Mouse (Mus musculus) lung, postnatal 0 days (tissue): ENCODE results near the gene Gucd1. TPM values are rescaled to one million over a fixed set of nuclear protein-coding genes. Genes with fewer than 3 reads are reported as not detected.
"Not testable (repeated sequence)": the region's sequence is repeated elsewhere in the genome, so short reads cannot be mapped to it uniquely, and the experiment has no call there.

ENCODE experiments used
- ATAC-seq: fragments of 200-750 bp; cut with Nextera tagmentation; 2 replicates; pipeline ENCODE4 v1.8.0; 2017; ENCODE audit warnings: moderate library complexity
- DNase-seq: peaks from one replicate; pipeline ENCODE4 v3.0.0-alpha.2; 2016; ENCODE audit warnings: low spot score
- H3K27ac ChIP-seq: fragments of 300-500 bp; sonication (generic); 2 replicates; pipeline ENCODE4 v1.5.1; 2014; ENCODE audit warnings: antibody characterized with exemption, mild to moderate bottlenecking, low read length, mixed read lengths
- H3K27me3 ChIP-seq: fragments of 300-500 bp; sonication (generic); replicated peaks from 2 replicates; pipeline ENCODE4 v1.6.1; 2014; ENCODE audit warnings: low read length, mixed read lengths; ENCODE audit not compliant: insufficient read depth
- H3K36me3 ChIP-seq: fragments of 300-500 bp; sonication (generic); 2 replicates; pipeline ENCODE4 v1.6.1; 2014; ENCODE audit warnings: low read length, mixed read lengths; ENCODE audit not compliant: insufficient read depth
- H3K4me1 ChIP-seq: fragments of 300-500 bp; sonication (generic); 2 replicates; pipeline ENCODE4 v1.6.1; 2014; ENCODE audit warnings: antibody characterized with exemption, low read depth, low read length, mixed read lengths; ENCODE audit not compliant: insufficient read depth
- H3K4me2 ChIP-seq: fragments of 300-500 bp; sonication (generic); replicated peaks from 2 replicates; pipeline ENCODE4 v1.6.1; 2014; ENCODE audit warnings: low read depth, mild to moderate bottlenecking, low read length, moderate library complexity, mixed read lengths
- H3K4me3 ChIP-seq: fragments of 300-500 bp; sonication (generic); 2 replicates; pipeline ENCODE4 v1.5.1; 2014; ENCODE audit warnings: low read depth, low read length
- H3K9ac ChIP-seq: fragments of 300-500 bp; sonication (generic); replicated peaks from 2 replicates; pipeline ENCODE4 v1.6.1; 2014; ENCODE audit warnings: low read depth, mild to moderate bottlenecking
- H3K9me3 ChIP-seq: fragments of 300-500 bp; sonication (generic); 2 replicates; pipeline ENCODE4 v1.6.1; 2016; ENCODE audit warnings: low read length, mixed read lengths
- CTCF ChIP-seq: IDR thresholded peaks from 2 replicates; pipeline ENCODE4 v1.5.1; 2016; ENCODE audit warnings: antibody characterized with exemption, mild to moderate bottlenecking
- EP300 ChIP-seq: IDR thresholded peaks from 2 replicates; pipeline ENCODE4 v1.6.1; 2016; ENCODE audit warnings: antibody characterized with exemption, mild to moderate bottlenecking, control low read depth
- WGBS: fragments of 180-500 bp; shearing (Covaris S2); extraction: QIAGEN DNeasy Blood & Tissue Kit; methylation state at CpG from one replicate; pipeline ENCODE4 v1.1.7; 2014; 5-methylcytosine and 5-hydroxymethylcytosine counted together
- polyA plus RNA-seq: library from polyadenylated mRNA; unstranded; fragments of >200 nt; fragmentation: Nextera tagmentation; extraction: Ambion mirVana; gene quantifications from 2 replicates; pipeline ENCODE4 v1.2.1, GENCODE M21; 2015

Gene Gucd1
- polyA plus RNA-seq, 1 experiment from 2014 or later: 20.3 TPM

GRCm38 (mm10) chr10:75513306-75514067, 4.3 kb downstream of the Gucd1 start:
- no peak overlapping the region for H3K27ac ChIP-seq
- H3K27me3 ChIP-seq: no peaks in the 10 kb centered on the region
- DNase-seq (no peak), ATAC-seq (no peak)
- no peak overlapping the region for H3K9ac ChIP-seq
- no peaks in the 10 kb centered on the region for H3K9me3 ChIP-seq
- TF ChIP-seq EP300 (no peak), CTCF (no peak)
- no peak overlapping the region for H3K4me2 ChIP-seq
- H3K4me1 ChIP-seq: peaks cover 12% of the 10 kb centered on the region; the same call in 1 of the 2 replicates
- no peak overlapping the region for H3K4me3 ChIP-seq
- peaks cover 34% of the 10 kb centered on the region; the same call in 1 of the 2 replicates for H3K36me3 ChIP-seq
- WGBS: 91% methylated on average over 8 of the region's 8 CpGs

GRCm38 (mm10) chr10:75512796-75513195, 5.0 kb downstream of the Gucd1 start:
- Histone ChIP-seq H3K4me1 (peaks cover 9% of the 10 kb centered on the region; the same call in 1 of the 2 replicates), H3K9me3 (no peaks in the 10 kb centered on the region), H3K4me3 (no peak overlapping the region), H3K4me2 (no peak overlapping the region), H3K36me3 (peaks cover 41% of the 10 kb centered on the region; the same call in 1 of the 2 replicates), H3K27me3 (no peaks in the 10 kb centered on the region), H3K27ac (no peak overlapping the region), H3K9ac (no peak overlapping the region)
- DNase-seq (no peak), ATAC-seq (no peak)
- 87% methylated on average over 7 of the region's 7 CpGs for WGBS
- TF ChIP-seq CTCF: no peak
- TF ChIP-seq EP300: no peak

- peaks cover 41% of the 10 kb centered on the region; the same call in 1 of the 2 replicates for H3K36me3 ChIP-seq
- DNase-seq (no peak), ATAC-seq (no peak)
- peaks cover 9% of the 10 kb centered on the region; the same call in 1 of the 2 replicates for H3K4me1 ChIP-seq
- H3K9me3 ChIP-seq: no peaks in the 10 kb centered on the region
- no peak for TF ChIP-seq CTCF
- no peak for TF ChIP-seq EP300
- no peak overlapping the region for H3K4me3 ChIP-seq
- 93% methylated on average over 7 of the region's 7 CpGs for WGBS
- no peak overlapping the region for H3K9ac ChIP-seq
- H3K27ac ChIP-seq: no peak overlapping the region
- H3K4me2 ChIP-seq: no peak overlapping the region
- no peaks in the 10 kb centered on the region for H3K27me3 ChIP-seq
Observed at GRCm38 (mm10) chr10:75511897-75512296, 5.9 kb downstream of the Gucd1 start.

GRCm38 (mm10) chr10:75511060-75511459, 6.7 kb downstream of the Gucd1 start:
- no peak overlapping the region for H3K9ac ChIP-seq
- H3K4me3 ChIP-seq: no peak overlapping the region
- H3K36me3 ChIP-seq: peaks cover 41% of the 10 kb centered on the region; the same call in 1 of the 2 replicates
- H3K4me2 ChIP-seq: no peak overlapping the region
- DNase-seq (no peak), ATAC-seq (no peak)
- peaks cover 5% of the 10 kb centered on the region; the same call in 1 of the 2 replicates for H3K4me1 ChIP-seq
- WGBS: 88% methylated on average over 9 of the region's 9 CpGs
- no peaks in the 10 kb centered on the region for H3K27me3 ChIP-seq
- H3K27ac ChIP-seq: no peak overlapping the region
- no peaks in the 10 kb centered on the region for H3K9me3 ChIP-seq
- TF ChIP-seq CTCF (no peak), EP300 (no peak)

GRCm38 (mm10) chr10:75510446-75510845, 7.3 kb downstream of the Gucd1 start:
- Histone ChIP-seq H3K27me3 (no peaks in the 10 kb centered on the region), H3K9me3 (no peaks in the 10 kb centered on the region), H3K4me1 (no peaks in the 10 kb centered on the region), H3K36me3 (peaks cover 41% of the 10 kb centered on the region; the same call in 1 of the 2 replicates), H3K4me2 (no peak overlapping the region), H3K9ac (no peak overlapping the region), H3K27ac (no peak overlapping the region), H3K4me3 (no peak overlapping the region)
- DNase-seq: no peak
- TF ChIP-seq CTCF (no peak), EP300 (no peak)
- 94% methylated on average over 7 of the region's 7 CpGs for WGBS
- no peak for ATAC-seq

- H3K4me1 ChIP-seq, H3K27ac ChIP-seq, H3K27me3 ChIP-seq, H3K4me3 ChIP-seq, H3K9ac ChIP-seq, H3K4me2 ChIP-seq, DNase-seq, ATAC-seq, H3K9me3 ChIP-seq: not testable (repeated sequence)
- H3K36me3 ChIP-seq: peaks cover 35% of the 10 kb centered on the region; the same call in 1 of the 2 replicates
- WGBS: 86% methylated on average over 3 of the region's 3 CpGs
Observed at GRCm38 (mm10) chr10:75505928-75506327, 11.8 kb downstream of the Gucd1 start.
